Mouse (Mus musculus) heart, embryonic 11.5 days (tissue): Measurements from ENCODE around the gene Washc2. TPM values are rescaled to one million over a fixed set of nuclear protein-coding genes. Genes with fewer than 3 reads are reported as not detected.

Source experiments
- ATAC-seq: fragments of 200-750 bp; cut with Nextera tagmentation; replicated peaks from 2 replicates; pipeline ENCODE4 v1.8.0; 2017; ENCODE audit warnings: moderate library complexity; ENCODE audit not compliant: insufficient number of reproducible peaks, low FRiP score, low TSS enrichment
- H3K27ac ChIP-seq: fragments of 300-500 bp; sonication (generic); 2 replicates; pipeline ENCODE4 v1.5.1; 2014; ENCODE audit warnings: mild to moderate bottlenecking, low read depth, low read length
- H3K27me3 ChIP-seq: fragments of 300-500 bp; sonication (generic); 2 replicates; pipeline ENCODE4 v1.6.1; 2014; ENCODE audit warnings: mild to moderate bottlenecking, low read length, mixed read lengths; ENCODE audit not compliant: control insufficient read depth, insufficient read depth
- H3K36me3 ChIP-seq: fragments of 300-500 bp; sonication (generic); 2 replicates; pipeline ENCODE4 v1.6.1; 2014; ENCODE audit warnings: mild to moderate bottlenecking, low read length, moderate library complexity, mixed read lengths; ENCODE audit not compliant: control insufficient read depth, insufficient read depth
- H3K4me1 ChIP-seq: fragments of 300-500 bp; sonication (generic); 2 replicates; pipeline ENCODE4 v1.6.1; 2014; ENCODE audit warnings: low read length; ENCODE audit not compliant: control insufficient read depth, insufficient read depth
- H3K4me2 ChIP-seq: fragments of 300-500 bp; sonication (generic); 2 replicates; pipeline ENCODE4 v1.6.1; 2014; ENCODE audit warnings: mild to moderate bottlenecking, moderate library complexity
- H3K4me3 ChIP-seq: fragments of 300-500 bp; sonication (generic); 2 replicates; pipeline ENCODE4 v1.5.1; 2014; ENCODE audit warnings: low read depth, low read length
- H3K9ac ChIP-seq: fragments of 300-500 bp; sonication (generic); 2 replicates; pipeline ENCODE4 v1.6.1; 2014; ENCODE audit warnings: mild to moderate bottlenecking, low read depth, low read length, moderate library complexity
- H3K9me3 ChIP-seq: fragments of 300-500 bp; sonication (generic); replicated peaks from 2 replicates; pipeline ENCODE4 v1.6.1; 2016; ENCODE audit warnings: low read length; ENCODE audit not compliant: control insufficient read depth
- WGBS: fragments of 180-500 bp; shearing (Covaris S2); extraction: QIAGEN DNeasy Blood & Tissue Kit; methylation state at CpG from one replicate; pipeline ENCODE4 v1.1.7; 2014; ENCODE audit not compliant: insufficient replicate concordance; 5-methylcytosine and 5-hydroxymethylcytosine counted together
- polyA plus RNA-seq: library from polyadenylated mRNA; unstranded; fragments of >200 nt; fragmentation: Nextera tagmentation; extraction: Ambion mirVana; gene quantifications from 2 replicates; pipeline ENCODE4 v1.2.1, GENCODE M21; 2014

Washc2 gene
- polyA plus RNA-seq, 1 experiment from 2014 or later: 31.1 TPM

- ATAC-seq: no peak
- no peaks in the 10 kb centered on the region for H3K27me3 ChIP-seq
- peaks cover 2% of the 10 kb centered on the region; the same call in 1 of the 2 replicates for H3K4me1 ChIP-seq
- no peaks in the 10 kb centered on the region for H3K36me3 ChIP-seq
- no peak overlapping the region for H3K9ac ChIP-seq
- 23% methylated on average over 11 of the region's 11 CpGs for WGBS
- no peak overlapping the region for H3K27ac ChIP-seq
- H3K9me3 ChIP-seq: no peaks in the 10 kb centered on the region
- peak overlapping the region; percentile 14 for H3K4me3 ChIP-seq
- peak overlapping the region; percentile 58 for H3K4me2 ChIP-seq
Observed at GRCm38 (mm10) chr6:116266273-116267109, 58.7 kb downstream of the Washc2 start.

- no peak overlapping the region for H3K4me2 ChIP-seq
- WGBS: 84% methylated on average over 1 of the region's 1 CpGs
- no peak overlapping the region for H3K9ac ChIP-seq
- H3K27me3 ChIP-seq: no peaks in the 10 kb centered on the region
- no peak overlapping the region for H3K4me3 ChIP-seq
- no peak for ATAC-seq
- H3K27ac ChIP-seq: no peak overlapping the region
- H3K4me1 ChIP-seq: peaks cover 2% of the 10 kb centered on the region; the same call in 1 of the 2 replicates
- no peaks in the 10 kb centered on the region for H3K36me3 ChIP-seq
- no peaks in the 10 kb centered on the region for H3K9me3 ChIP-seq
Observed at GRCm38 (mm10) chr6:116267110-116267423, 59.2 kb downstream of the Washc2 start.

GRCm38 (mm10) chr6:116275695-116276094, 67.9 kb downstream of the Washc2 start:
- Histone ChIP-seq H3K4me3 (no peak overlapping the region), H3K4me1 (no peaks in the 10 kb centered on the region), H3K9me3 (no peaks in the 10 kb centered on the region), H3K27me3 (no peaks in the 10 kb centered on the region), H3K4me2 (no peak overlapping the region), H3K36me3 (no peaks in the 10 kb centered on the region), H3K27ac (no peak overlapping the region), H3K9ac (no peak overlapping the region)
- ATAC-seq: no peak
- 64% methylated on average over 4 of the region's 4 CpGs for WGBS

GRCm38 (mm10) chr6:116278679-116279317, 71.0 kb downstream of the Washc2 start:
- Histone ChIP-seq H3K4me3 (no peak overlapping the region), H3K9me3 (no peaks in the 10 kb centered on the region), H3K9ac (no peak overlapping the region), H3K27ac (no peak overlapping the region), H3K27me3 (no peaks in the 10 kb centered on the region), H3K4me1 (no peaks in the 10 kb centered on the region), H3K36me3 (no peaks in the 10 kb centered on the region), H3K4me2 (no peak overlapping the region)
- WGBS: 59% methylated on average over 5 of the region's 5 CpGs
- no peak for ATAC-seq

- Histone ChIP-seq H3K27ac (no peak overlapping the region), H3K4me1 (no peaks in the 10 kb centered on the region), H3K9me3 (no peaks in the 10 kb centered on the region), H3K4me2 (no peak overlapping the region), H3K4me3 (no peak overlapping the region), H3K9ac (no peak overlapping the region), H3K27me3 (no peaks in the 10 kb centered on the region), H3K36me3 (no peaks in the 10 kb centered on the region)
- 94% methylated on average over 13 of the region's 13 CpGs for WGBS
- ATAC-seq: no peak
Observed at GRCm38 (mm10) chr6:116281014-116281413, 73.2 kb downstream of the Washc2 start.

GRCm38 (mm10) chr6:116282546-116282945, 74.7 kb downstream of the Washc2 start:
- no peak overlapping the region for H3K27ac ChIP-seq
- no peaks in the 10 kb centered on the region for H3K27me3 ChIP-seq
- no peak overlapping the region for H3K4me2 ChIP-seq
- WGBS: 52% methylated on average over 4 of the region's 4 CpGs
- no peaks in the 10 kb centered on the region for H3K9me3 ChIP-seq
- H3K36me3 ChIP-seq: no peaks in the 10 kb centered on the region
- no peak overlapping the region for H3K9ac ChIP-seq
- H3K4me1 ChIP-seq: no peaks in the 10 kb centered on the region
- no peak for ATAC-seq
- no peak overlapping the region for H3K4me3 ChIP-seq

- H3K4me1 ChIP-seq: no peaks in the 10 kb centered on the region
- no peak overlapping the region for H3K27ac ChIP-seq
- H3K36me3 ChIP-seq: no peaks in the 10 kb centered on the region
- WGBS: 76% methylated on average over 3 of the region's 3 CpGs
- H3K4me2 ChIP-seq: no peak overlapping the region
- no peak overlapping the region for H3K4me3 ChIP-seq
- no peaks in the 10 kb centered on the region for H3K27me3 ChIP-seq
- H3K9ac ChIP-seq: no peak overlapping the region
- no peaks in the 10 kb centered on the region for H3K9me3 ChIP-seq
- ATAC-seq: no peak
Observed at GRCm38 (mm10) chr6:116283280-116283679, 75.4 kb downstream of the Washc2 start.

GRCm38 (mm10) chr6:116286321-116286720, 78.5 kb downstream of the Washc2 start:
- H3K4me2 ChIP-seq: no peak overlapping the region
- no peak overlapping the region for H3K27ac ChIP-seq
- ATAC-seq: no peak
- H3K9me3 ChIP-seq: no peaks in the 10 kb centered on the region
- no peaks in the 10 kb centered on the region for H3K36me3 ChIP-seq
- H3K27me3 ChIP-seq: no peaks in the 10 kb centered on the region
- 84% methylated on average over 4 of the region's 4 CpGs for WGBS
- no peaks in the 10 kb centered on the region for H3K4me1 ChIP-seq
- H3K4me3 ChIP-seq: no peak overlapping the region
- no peak overlapping the region for H3K9ac ChIP-seq
